Mouse (Mus musculus) mouse embryonic stem cell (cell line): ENCODE measurements at regions not wholly inside any gene's neighbourhood (a gene's known extent, or its start where the extent isn't known, plus 50 kb on each side); places are given as distances from the start of the nearest gene placed in this dataset.

Experiments
- in situ Hi-C, 2 experiments: fragments of 300-500 bp; cut with MboI; formaldehyde crosslinking; loops; 1 replicate in 1 of 2; 3 replicates in 1 of 2; pipeline ENCODE4 v1.14.3; 2019 to 2020; ENCODE audit warnings: low sequenced_read_pairs in 2 of 2, low pct_unique_long_range_greater_than_20kb in 1 of 2, mixed read lengths in 1 of 2; ENCODE audit not compliant: unreplicated experiment in 1 of 2

GRCm38 (mm10) chr5:64487698-64488398 is 315.3 kb upstream of the Klf3 start:
- in situ Hi-C loops = loop anchor here in 1 of 2 experiments (25.0 kb wide), 1 partner anchor 374 kb away; no protein-coding TSS in a partner anchor

GRCm38 (mm10) chr5:64489656-64490444 is 313.3 kb upstream of the Klf3 start:
- in situ Hi-C loops = loop anchor here in 1 of 2 experiments (25.0 kb wide), 1 partner anchor 372 kb away; no protein-coding TSS in a partner anchor

- in situ Hi-C loops = loop anchor here in 1 of 2 experiments (25.0 kb wide), 1 partner anchor 372 kb away; no protein-coding TSS in a partner anchor
These were observed 312.7 kb upstream of the Klf3 start for GRCm38 (mm10) chr5:64490445-64490950.

GRCm38 (mm10) chr5:64494429-64494828 is 308.8 kb upstream of the Klf3 start:
- in situ Hi-C loops = loop anchor here in 1 of 2 experiments (25.0 kb wide), 1 partner anchor 368 kb away; no protein-coding TSS in a partner anchor

- in situ Hi-C loops = loop anchor here in 1 of 2 experiments (25.0 kb wide), 1 partner anchor 365 kb away; no protein-coding TSS in a partner anchor
These were observed 306.3 kb upstream of the Klf3 start for GRCm38 (mm10) chr5:64496853-64497252.

GRCm38 (mm10) chr5:64498431-64498830 is 304.8 kb upstream of the Klf3 start:
- in situ Hi-C loops = loop anchor here in 1 of 2 experiments (25.0 kb wide), 1 partner anchor 364 kb away; no protein-coding TSS in a partner anchor

- in situ Hi-C loops = loop anchor here in 1 of 2 experiments (25.0 kb wide), 1 partner anchor 363 kb away; no protein-coding TSS in a partner anchor
These were observed 304.1 kb upstream of the Klf3 start for GRCm38 (mm10) chr5:64499131-64499530.

- in situ Hi-C loops = loop anchor here (10.0 kb wide), 2 partner anchors 116 to 314 kb away; no protein-coding TSS in a partner anchor
These were observed 302.8 kb upstream of the Klf3 start for GRCm38 (mm10) chr5:64500413-64500812.

GRCm38 (mm10) chr5:64500866-64501265 is 302.3 kb upstream of the Klf3 start:
- in situ Hi-C loops = loop anchor here (10.0 kb wide), 2 partner anchors 116 to 314 kb away; no protein-coding TSS in a partner anchor

- in situ Hi-C loops = loop anchor here (10.0 kb wide), 2 partner anchors 117 to 313 kb away; no protein-coding TSS in a partner anchor
These were observed 301.4 kb upstream of the Klf3 start for GRCm38 (mm10) chr5:64501746-64502145.

- in situ Hi-C loops = loop anchor here (10.0 kb wide), 2 partner anchors 119 to 311 kb away; no protein-coding TSS in a partner anchor
These were observed 299.7 kb upstream of the Klf3 start for GRCm38 (mm10) chr5:64503514-64503913.

GRCm38 (mm10) chr5:64504507-64504906 is 298.7 kb upstream of the Klf3 start:
- in situ Hi-C loops = loop anchor here (10.0 kb wide), 2 partner anchors 120 to 310 kb away; no protein-coding TSS in a partner anchor

GRCm38 (mm10) chr5:64505227-64505834 is 297.9 kb upstream of the Klf3 start:
- in situ Hi-C loops = loop anchor here (10.0 kb wide), 2 partner anchors 121 to 309 kb away; no protein-coding TSS in a partner anchor

- in situ Hi-C loops = loop anchor here (10.0 kb wide), 2 partner anchors 121 to 309 kb away; no protein-coding TSS in a partner anchor
These were observed 297.2 kb upstream of the Klf3 start for GRCm38 (mm10) chr5:64505835-64506600.

GRCm38 (mm10) chr5:64508565-64508964 is 294.6 kb upstream of the Klf3 start:
- in situ Hi-C loops = loop anchor here (10.0 kb wide), 2 partner anchors 124 to 306 kb away; no protein-coding TSS in a partner anchor

GRCm38 (mm10) chr5:64513155-64513945 is 289.8 kb upstream of the Klf3 start:
- in situ Hi-C loops = loop anchor here in 1 of 2 experiments (10.0 kb wide), 1 partner anchor 301 kb away; no protein-coding TSS in a partner anchor
